Mouse (Mus musculus) adrenal gland, adult 8-10 months (tissue): ENCODE results near the gene P2ry10. TPM values are rescaled to one million over a fixed set of nuclear protein-coding genes. Genes with fewer than 3 reads are reported as not detected.
"Not testable (repeated sequence)": the region's sequence is repeated elsewhere in the genome, so short reads cannot be mapped to it uniquely, and the experiment has no call there.

ENCODE experiments used
- DNase-seq: peaks from one replicate; pipeline ENCODE4 v3.0.0; 2022
- total RNA-seq, 4 experiments: library from RNA; stranded (reverse); gene quantifications; 2 replicates each; pipeline ENCODE4 v1.2.4; 2022

P2ry10 gene
- under 1 TPM; 0.17 to 0.43 (median 0.19) TPM for total RNA-seq

- no peak for DNase-seq
Measured at GRCm38 (mm10) chrX:107088177-107088576, at the start of gene P2ry10. Gene P2ry10, plus strand, starts transcription at chrX:107088492.

GRCm38 (mm10) chrX:107039146-107039545, 49.1 kb upstream of the P2ry10 start:
- no peak for DNase-seq

- DNase-seq = no peak
Measured at GRCm38 (mm10) chrX:107039635-107040034, 48.7 kb upstream of the P2ry10 start.

GRCm38 (mm10) chrX:107042367-107042766, 45.9 kb upstream of the P2ry10 start:
- no peak for DNase-seq

- not testable (repeated sequence) for DNase-seq
Measured at GRCm38 (mm10) chrX:107083407-107083806, 4.9 kb upstream of the P2ry10 start.

GRCm38 (mm10) chrX:107084320-107084719, 4.0 kb upstream of the P2ry10 start:
- DNase-seq = no peak

- DNase-seq = no peak
Measured at GRCm38 (mm10) chrX:107089131-107089530, 839 bp downstream of the P2ry10 start.

- DNase-seq = no peak
Measured at GRCm38 (mm10) chrX:107089930-107090329, 1.6 kb downstream of the P2ry10 start.

- no peak for DNase-seq
Measured at GRCm38 (mm10) chrX:107095633-107096032, 7.3 kb downstream of the P2ry10 start.

GRCm38 (mm10) chrX:107116333-107116732, 28.0 kb downstream of the P2ry10 start:
- no peak for DNase-seq

- no peak for DNase-seq
Measured at GRCm38 (mm10) chrX:107116987-107117386, 28.7 kb downstream of the P2ry10 start.

- DNase-seq = no peak
Measured at GRCm38 (mm10) chrX:107143184-107143583, 54.9 kb downstream of the P2ry10 start.

- DNase-seq = no peak
Measured at GRCm38 (mm10) chrX:107143930-107144329, 55.6 kb downstream of the P2ry10 start.

GRCm38 (mm10) chrX:107148681-107149080, 60.4 kb downstream of the P2ry10 start, which contains the start of gene P2ry10b:
Gene P2ry10b, plus strand, starts transcription at chrX:107148927.
- DNase-seq = no peak

- no peak for DNase-seq
Measured at GRCm38 (mm10) chrX:107149391-107149993, 61.2 kb downstream of the P2ry10 start.

- DNase-seq = no peak
Measured at GRCm38 (mm10) chrX:107150027-107150426, 61.7 kb downstream of the P2ry10 start.

GRCm38 (mm10) chrX:107150752-107151515, 62.6 kb downstream of the P2ry10 start:
- DNase-seq = no peak

Other genes with a start within 250 kb of the P2ry10 start
- gene Rtl3, start 247.8 kb upstream of the P2ry10 start, total RNA-seq = under 1 TPM in 3 of 4 experiments, not detected in 1; 0.15 to 0.16 (median 0.15) TPM
- gene Lpar4, start 167.9 kb upstream of the P2ry10 start, total RNA-seq = 1 to 10 TPM in 2 of 4 experiments, under 1 TPM in 2; 0.87 to 1.8 (median 1.3) TPM
- gene P2ry10b, start 60.4 kb downstream of the P2ry10 start, total RNA-seq = 1 to 10 TPM in 2 of 4 experiments, under 1 TPM in 2; 0.91 to 3.5 (median 1.5) TPM
- gene Gpr174, start 167.4 kb downstream of the P2ry10 start, total RNA-seq = under 1 TPM in 2 of 4 experiments, not detected in 2; 0.22 to 0.24 TPM